Mouse (Mus musculus) embryonic facial prominence, embryonic 12.5 days (tissue): ENCODE measurements around the gene Sbk2. TPM values are rescaled to one million over a fixed set of nuclear protein-coding genes. Genes with fewer than 3 reads are reported as not detected.

Source experiments
- ATAC-seq: fragments of 200-750 bp; cut with Nextera tagmentation; 2 replicates; pipeline ENCODE4 v1.8.0; 2017; ENCODE audit not compliant: insufficient number of reproducible peaks, insufficient read depth, low FRiP score, low TSS enrichment
- H3K27ac ChIP-seq: fragments of 300-500 bp; sonication (generic); 2 replicates; pipeline ENCODE4 v1.5.1; 2016; ENCODE audit warnings: mild to moderate bottlenecking
- H3K27me3 ChIP-seq: fragments of 300-500 bp; sonication (generic); 2 replicates; pipeline ENCODE4 v1.6.1; 2016; ENCODE audit warnings: mild to moderate bottlenecking, moderate library complexity
- H3K36me3 ChIP-seq: fragments of 300-500 bp; sonication (generic); 2 replicates; pipeline ENCODE4 v1.6.1; 2016; ENCODE audit warnings: mild to moderate bottlenecking
- H3K4me1 ChIP-seq: fragments of 300-500 bp; sonication (generic); 2 replicates; pipeline ENCODE4 v1.6.1; 2016
- H3K4me2 ChIP-seq: fragments of 300-500 bp; sonication (generic); replicated peaks from 2 replicates; pipeline ENCODE4 v1.6.1; 2016; ENCODE audit warnings: mild to moderate bottlenecking, moderate library complexity
- H3K4me3 ChIP-seq: fragments of 300-500 bp; sonication (generic); 2 replicates; pipeline ENCODE4 v1.5.1; 2016; ENCODE audit warnings: mild to moderate bottlenecking
- H3K9ac ChIP-seq: fragments of 300-500 bp; sonication (generic); 2 replicates; pipeline ENCODE4 v1.6.1; 2016; ENCODE audit warnings: mild to moderate bottlenecking, moderate library complexity
- H3K9me3 ChIP-seq: fragments of 300-500 bp; sonication (generic); 2 replicates; pipeline ENCODE4 v1.6.1; 2016; ENCODE audit warnings: mild to moderate bottlenecking, moderate library complexity
- WGBS: fragments of 180-500 bp; shearing (Covaris S2); methylation state at CpG from one replicate; pipeline ENCODE4 v1.1.7; 2016; 5-methylcytosine and 5-hydroxymethylcytosine counted together
- polyA plus RNA-seq: library from polyadenylated mRNA; unstranded; fragments of >200 nt; fragmentation: Nextera tagmentation; extraction: Ambion mirVana; gene quantifications from 2 replicates; pipeline ENCODE4 v1.2.1, GENCODE M21; 2016

Gene Sbk2
- polyA plus RNA-seq, 1 experiment from 2014 or later: 0.20 TPM

- no peak for ATAC-seq
- WGBS: 69% methylated on average over 2 of the region's 2 CpGs
- Histone ChIP-seq H3K4me2 (no peak overlapping the region), H3K4me3 (no peak overlapping the region), H3K36me3 (peaks cover 24% of the 10 kb centered on the region), H3K27ac (no peak overlapping the region), H3K4me1 (0 out of 2 replicates have a peak, but pooled peaks cover under 1% of the 10 kb centered on the region), H3K9ac (no peak overlapping the region), H3K27me3 (peaks cover 6% of the 10 kb centered on the region), H3K9me3 (peaks cover 17% of the 10 kb centered on the region)
Measured at GRCm38 (mm10) chr7:4988250-4988649, 24.0 kb upstream of the Sbk2 start.

- H3K4me3 ChIP-seq: no peak overlapping the region
- no peak for ATAC-seq
Measured at GRCm38 (mm10) chr7:4976832-4977231, 12.6 kb upstream of the Sbk2 start.

DNA sequence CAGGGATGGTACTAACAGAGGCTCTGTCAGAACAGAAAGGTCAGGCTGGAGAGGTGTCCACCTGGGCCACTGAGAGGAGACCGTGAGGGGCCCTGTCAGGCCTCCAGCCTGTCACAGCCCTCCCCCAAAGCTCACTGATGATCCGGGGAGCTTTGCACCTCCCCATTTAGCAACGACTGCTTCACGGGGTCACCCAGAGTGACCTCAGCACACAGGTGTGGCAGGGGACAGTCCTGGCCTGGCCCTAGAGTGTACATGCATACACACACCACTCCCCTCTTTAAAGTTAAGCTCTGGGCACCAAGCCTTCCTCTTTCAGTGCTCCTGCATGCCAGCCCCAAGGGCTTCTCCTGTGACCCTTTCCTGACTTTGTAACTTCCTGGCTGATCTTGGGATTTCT lies 11.2 kb upstream of the Sbk2 start:
- no peak overlapping the region for H3K4me2 ChIP-seq
- 60% methylated on average over 4 of the region's 4 CpGs for WGBS
- ATAC-seq: no peak

More at GRCm38 (mm10) chr7:4976832-4977231, 12.6 kb upstream of the Sbk2 start:
- Histone ChIP-seq H3K36me3 (no peaks in the 10 kb centered on the region), H3K4me2 (no peak overlapping the region), H3K27me3 (no peaks in the 10 kb centered on the region), H3K9ac (no peak overlapping the region), H3K9me3 (no peaks in the 10 kb centered on the region), H3K27ac (no peak overlapping the region), H3K4me1 (no peaks in the 10 kb centered on the region)
- 91% methylated on average over 7 of the region's 7 CpGs for WGBS

DNA sequence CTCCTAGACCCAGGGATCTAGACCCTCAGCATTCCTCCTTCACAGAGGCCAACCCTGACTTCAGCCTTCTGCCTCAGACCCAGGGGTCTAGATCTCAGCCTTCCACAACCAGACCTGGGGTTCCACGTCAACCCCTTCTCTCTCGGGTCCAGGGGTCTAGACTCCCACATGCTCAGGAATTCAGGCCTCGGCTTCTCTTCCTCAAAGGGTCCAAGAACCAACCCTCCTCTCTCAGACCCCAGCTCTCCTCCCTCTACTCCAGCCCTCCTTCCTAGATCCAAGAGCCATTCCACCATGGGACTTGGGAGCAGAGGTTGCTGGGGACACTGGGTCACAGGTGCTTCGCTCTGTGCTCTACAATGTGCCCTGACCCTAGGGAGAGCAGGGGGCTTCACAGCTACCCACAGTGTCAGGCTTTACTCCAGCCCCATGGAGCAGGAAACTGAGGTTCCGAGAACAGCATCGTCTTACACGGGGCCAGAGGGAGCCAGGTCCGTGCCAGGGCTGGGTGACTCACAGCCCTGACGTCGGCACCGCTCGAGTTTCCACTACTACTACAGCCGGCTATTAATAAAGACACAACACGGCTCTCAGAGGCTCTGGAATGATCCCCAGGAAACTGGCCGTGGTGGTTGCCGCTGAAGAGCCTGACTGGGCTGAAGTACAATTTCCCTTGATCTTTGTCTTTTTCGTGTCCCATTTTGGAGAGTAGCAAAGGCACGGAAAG lies 8.3 kb upstream of the Sbk2 start:
- Histone ChIP-seq H3K4me1 (no peaks in the 10 kb centered on the region), H3K9me3 (no peaks in the 10 kb centered on the region), H3K27me3 (no peaks in the 10 kb centered on the region), H3K27ac (no peak overlapping the region), H3K4me3 (no peak overlapping the region), H3K4me2 (no peak overlapping the region), H3K9ac (no peak overlapping the region), H3K36me3 (no peaks in the 10 kb centered on the region)
- ATAC-seq: no peak
- 66% methylated on average over 18 of the region's 18 CpGs for WGBS

More for the DNA sequence above, 11.2 kb upstream of the Sbk2 start:
- Histone ChIP-seq H3K27me3 (no peaks in the 10 kb centered on the region), H3K4me3 (no peak overlapping the region), H3K27ac (no peak overlapping the region), H3K36me3 (no peaks in the 10 kb centered on the region), H3K9me3 (no peaks in the 10 kb centered on the region), H3K4me1 (no peaks in the 10 kb centered on the region), H3K9ac (no peak overlapping the region)

DNA sequence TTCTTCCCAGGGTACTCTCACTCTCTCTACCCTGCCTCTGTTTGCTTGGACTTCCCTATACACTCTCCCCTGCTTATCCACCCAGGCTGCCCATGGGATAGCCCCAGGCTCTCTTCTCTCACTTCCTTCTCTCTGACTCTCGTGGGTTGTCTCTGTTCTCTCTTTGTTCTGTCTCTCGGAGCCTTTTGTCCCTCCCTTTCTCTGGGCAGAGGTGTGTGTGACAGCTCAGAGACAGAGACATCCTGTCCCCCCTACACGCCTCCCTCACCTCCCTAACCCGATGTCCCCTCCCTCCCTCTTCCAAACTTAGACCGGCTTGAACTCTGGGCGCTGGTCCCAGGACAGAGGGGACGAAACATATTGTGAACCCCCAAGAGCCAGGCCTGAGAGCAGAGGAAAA lies 7.5 kb upstream of the Sbk2 start:
- Histone ChIP-seq H3K4me2 (no peak overlapping the region), H3K4me3 (no peak overlapping the region), H3K9me3 (no peaks in the 10 kb centered on the region), H3K36me3 (no peaks in the 10 kb centered on the region), H3K27ac (no peak overlapping the region), H3K4me1 (no peaks in the 10 kb centered on the region), H3K9ac (no peak overlapping the region), H3K27me3 (no peaks in the 10 kb centered on the region)
- 23% methylated on average over 7 of the region's 7 CpGs for WGBS
- ATAC-seq: no peak

DNA sequence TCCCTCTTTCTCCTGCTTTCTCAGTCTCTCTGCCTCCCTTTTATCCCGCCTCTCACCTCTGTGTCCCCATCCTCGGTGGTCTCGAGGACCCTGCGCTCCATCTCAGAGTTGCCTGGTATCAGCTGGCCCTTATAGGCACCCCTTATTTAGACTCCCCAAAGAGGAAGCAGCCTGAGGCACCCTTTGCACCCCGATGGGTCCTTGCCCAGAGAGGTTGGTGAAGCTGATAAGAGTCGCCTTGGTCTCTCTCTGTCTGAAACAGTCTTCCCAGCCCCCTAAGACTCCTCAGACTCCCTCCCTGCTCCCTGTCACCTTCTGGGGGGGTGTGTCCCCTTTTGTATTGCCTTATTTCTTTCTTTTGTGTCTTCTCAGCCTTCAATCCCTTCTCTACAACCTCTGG lies 6.9 kb upstream of the Sbk2 start, which contains the start of gene Sbk3:
Sbk3 (minus strand) TSS at position 101 of the 400 bp plus-strand sequence.
- Histone ChIP-seq H3K9me3 (no peaks in the 10 kb centered on the region), H3K27ac (no peak within 1 kb of the TSS), H3K27me3 (no peaks in the 10 kb centered on the region), H3K4me1 (no peaks in the 10 kb centered on the region), H3K4me3 (no peak within 1 kb of the TSS), H3K36me3 (no peaks in the 10 kb centered on the region), H3K4me2 (no peak within 1 kb of the TSS), H3K9ac (no peak within 1 kb of the TSS)
- no peak for ATAC-seq
- 44% methylated on average over 6 of the region's 6 CpGs for WGBS

- no peak for ATAC-seq
- no peaks in the 10 kb centered on the region for H3K4me1 ChIP-seq
- WGBS: 82% methylated on average over 5 of the region's 5 CpGs
- no peaks in the 10 kb centered on the region for H3K9me3 ChIP-seq
- H3K4me2 ChIP-seq: no peak overlapping the region
- H3K27ac ChIP-seq: no peak overlapping the region
- H3K36me3 ChIP-seq: no peaks in the 10 kb centered on the region
- H3K9ac ChIP-seq: no peak overlapping the region
- no peak overlapping the region for H3K4me3 ChIP-seq
- no peaks in the 10 kb centered on the region for H3K27me3 ChIP-seq
Measured at GRCm38 (mm10) chr7:4964988-4965387, 782 bp upstream of the Sbk2 start.

DNA sequence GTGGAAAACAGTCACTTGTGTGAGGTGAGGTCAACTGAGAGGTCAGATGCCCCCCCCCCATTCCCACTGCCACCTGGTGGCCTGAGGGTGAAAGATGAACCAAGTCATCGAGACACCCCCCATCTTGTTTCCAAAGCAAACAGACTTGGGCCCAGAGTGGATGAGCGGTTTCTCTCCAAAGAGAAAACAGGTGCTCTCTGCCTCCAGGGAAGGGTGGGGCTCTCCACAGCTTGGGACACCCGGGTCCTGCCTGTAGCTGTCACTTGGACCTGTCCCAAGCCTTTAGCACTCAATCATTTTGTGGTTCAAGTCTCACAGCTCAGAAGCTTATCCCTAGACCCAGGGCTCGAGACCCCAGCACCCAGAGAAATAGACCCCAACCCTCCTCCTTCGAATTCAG lies 679 bp downstream of the Sbk2 start:
- no peak overlapping the region for H3K9ac ChIP-seq
- 70% methylated on average over 5 of the region's 5 CpGs for WGBS
- no peaks in the 10 kb centered on the region for H3K36me3 ChIP-seq
- no peak overlapping the region for H3K27ac ChIP-seq
- H3K4me1 ChIP-seq: no peaks in the 10 kb centered on the region
- H3K27me3 ChIP-seq: no peaks in the 10 kb centered on the region
- H3K4me2 ChIP-seq: no peak overlapping the region
- H3K9me3 ChIP-seq: no peaks in the 10 kb centered on the region
- no peak overlapping the region for H3K4me3 ChIP-seq
- no peak for ATAC-seq

DNA sequence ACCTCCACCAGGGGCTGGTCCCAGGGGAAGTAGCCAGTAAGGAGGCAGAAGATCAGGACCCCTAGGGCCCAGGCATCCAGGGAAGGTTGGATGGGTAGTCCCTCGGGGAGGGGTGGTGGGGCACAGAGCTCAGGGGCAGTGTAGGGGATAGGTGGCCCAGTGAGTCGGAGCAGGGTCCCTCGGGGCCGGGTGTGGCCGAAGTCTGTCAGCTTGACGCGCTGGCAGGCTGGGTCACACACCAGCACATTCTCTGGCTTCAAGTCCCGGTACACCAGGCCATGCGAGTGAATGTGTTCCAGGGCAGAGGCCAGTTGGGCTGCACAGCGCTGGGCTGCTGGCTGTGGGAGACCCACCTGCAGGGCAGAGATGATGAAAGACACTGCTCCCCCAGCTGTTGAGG lies 6.8 kb downstream of the Sbk2 start:
- H3K4me3 ChIP-seq: no peak overlapping the region
- no peak overlapping the region for H3K9ac ChIP-seq
- no peaks in the 10 kb centered on the region for H3K27me3 ChIP-seq
- no peaks in the 10 kb centered on the region for H3K36me3 ChIP-seq
- ATAC-seq: no peak
- no peak overlapping the region for H3K4me2 ChIP-seq
- no peaks in the 10 kb centered on the region for H3K4me1 ChIP-seq
- WGBS: 74% methylated on average over 10 of the region's 10 CpGs
- H3K27ac ChIP-seq: no peak overlapping the region
- no peaks in the 10 kb centered on the region for H3K9me3 ChIP-seq

- no peak for ATAC-seq
- 29% methylated on average over 10 of the region's 10 CpGs for WGBS
Measured at GRCm38 (mm10) chr7:4953815-4954445, 10.3 kb downstream of the Sbk2 start.

DNA sequence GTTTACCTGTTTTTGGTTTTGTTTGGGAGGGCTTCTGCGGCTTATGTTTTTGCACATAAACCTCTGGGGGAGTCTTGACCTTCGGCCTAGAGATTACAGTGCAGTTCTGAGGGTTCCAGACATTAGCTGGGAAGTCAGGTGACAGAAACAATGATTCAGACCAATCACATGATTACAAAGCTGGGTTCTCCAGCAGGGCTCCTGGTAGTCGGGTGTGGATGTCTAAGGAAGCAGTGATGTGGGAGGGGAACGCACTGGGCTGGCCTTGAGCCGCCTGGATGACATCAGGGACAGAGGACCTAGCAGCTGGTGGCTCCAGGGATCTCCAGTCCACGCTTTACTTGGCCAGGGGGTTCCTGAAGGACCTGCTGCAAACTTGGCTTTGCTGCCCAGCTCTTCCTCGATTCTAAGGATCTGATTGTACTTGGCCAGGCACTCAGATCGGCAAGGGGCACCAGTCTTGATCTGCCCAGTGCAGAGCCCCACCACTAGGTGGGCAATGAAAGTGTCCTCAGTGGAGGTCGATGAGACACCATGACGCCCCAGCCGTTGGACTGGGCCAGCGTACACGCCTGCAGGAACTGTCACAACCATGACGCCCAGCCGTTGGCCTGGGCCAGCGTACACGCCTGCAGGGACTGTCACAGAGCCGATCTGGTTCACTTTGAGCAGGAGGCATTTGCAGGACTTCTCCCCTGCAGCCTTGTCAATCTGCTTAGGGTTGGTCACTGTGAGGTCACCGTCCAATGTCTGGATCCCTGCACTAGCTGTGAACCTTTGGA lies 13.5 kb downstream of the Sbk2 start:
- Histone ChIP-seq H3K27ac (no peak overlapping the region), H3K36me3 (no peaks in the 10 kb centered on the region), H3K4me3 (no peak overlapping the region), H3K4me2 (no peak overlapping the region), H3K9ac (no peak overlapping the region), H3K27me3 (no peaks in the 10 kb centered on the region), H3K4me1 (peaks cover 3% of the 10 kb centered on the region; the same call in 1 of the 2 replicates), H3K9me3 (no peaks in the 10 kb centered on the region)
- WGBS: 83% methylated on average over 19 of the region's 19 CpGs
- no peak for ATAC-seq

More at GRCm38 (mm10) chr7:4953815-4954445, 10.3 kb downstream of the Sbk2 start:
- Histone ChIP-seq H3K36me3 (no peaks in the 10 kb centered on the region), H3K9me3 (no peaks in the 10 kb centered on the region), H3K27ac (no peak overlapping the region), H3K27me3 (no peaks in the 10 kb centered on the region), H3K4me1 (no peaks in the 10 kb centered on the region), H3K4me3 (no peak overlapping the region), H3K4me2 (no peak overlapping the region), H3K9ac (no peak overlapping the region)
